In the genomic region with DNA sequence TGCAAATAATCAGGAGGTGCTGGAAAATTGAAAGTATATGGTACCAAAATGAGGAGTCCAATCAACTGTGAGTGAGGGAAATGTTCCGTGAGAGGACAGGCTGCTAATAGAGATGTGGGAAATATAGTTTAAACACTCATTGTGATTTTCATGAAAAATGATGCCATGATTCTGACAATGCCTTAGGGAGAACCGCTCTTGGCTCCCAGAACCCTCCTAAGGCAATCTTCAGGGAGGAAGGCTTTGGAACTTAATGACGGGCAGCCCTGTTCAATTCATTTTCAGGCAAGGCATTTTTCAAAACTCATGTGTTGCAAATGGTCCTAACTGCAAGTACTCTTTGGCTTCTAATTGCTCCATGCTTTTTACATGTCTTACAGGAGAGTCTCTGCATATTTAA, we compare ENCODE assay signal across 18 mouse cellular contexts.
DNase-seq lines count a peak whose midpoint lies in the region; ATAC-seq and TF ChIP-seq lines count a peak whose summit lies in the region.
"Had no signal": no experiment of that assay in that cellular context is flagged by ENCODE, and none has a peak within 500 bp of the region (broad histone marks: within the 10 kb centered on the region; RNA-seq: fewer than 3 reads in every experiment).

No protein-coding gene starts in this region.

- WGBS in hindbrain, embryonic 12.5 days: 54% methylated on average over 3 of the region's 3 CpGs
- WGBS in hindbrain, postnatal 0 days: 40% methylated on average over 3 of the region's 3 CpGs
- WGBS in midbrain, embryonic 14.5 days: 41% methylated on average over 3 of the region's 3 CpGs
- 61% methylated on average over 3 of the region's 3 CpGs for WGBS in midbrain, postnatal 0 days
- 30% methylated on average over 3 of the region's 3 CpGs for WGBS in forebrain, embryonic 15.5 days
- WGBS in lung, adult 2 months: 83% methylated on average over 3 of the region's 3 CpGs

- peak; percentile 55; the same call in 1 of the 2 replicates for ATAC-seq in hindbrain, embryonic 12.5 days (ENCODE audit: low FRiP score)
- ATAC-seq in hindbrain, postnatal 0 days: no peak
- no peak for ATAC-seq in midbrain, embryonic 14.5 days (ENCODE audit: low FRiP score, low TSS enrichment)
- no peak for ATAC-seq in midbrain, postnatal 0 days (ENCODE audit: low FRiP score)
- peak; percentile 32; the same call in 1 of the 2 replicates for ATAC-seq in forebrain, embryonic 15.5 days (replicated peaks)
- ATAC-seq: inflammation-experienced regulatory T-cells, adult 6 months had no signal

- no peak for TF ChIP-seq CTCF in hindbrain, postnatal 0 days (IDR thresholded peaks at IDR 0.05; ENCODE audit: low read depth)
- no peak for TF ChIP-seq CTCF in midbrain, postnatal 0 days (IDR thresholded peaks at IDR 0.05)
- no peak for TF ChIP-seq CTCF in lung, adult 2 months (IDR thresholded peaks at IDR 0.05; ENCODE audit: insufficient read depth, low read length)

- DNase-seq in hindbrain, postnatal 0 days (ENCODE audit: low spot score): no peak
- peak; percentile 31 for DNase-seq in midbrain, embryonic 14.5 days
- DNase-seq in midbrain, postnatal 0 days (ENCODE audit: low spot score): no peak
- no peak for DNase-seq in lung, adult 2 months
- DNase-seq in ovary, postnatal 14 days (ENCODE audit: low spot score): no peak
- DNase-seq: adrenal gland, adult 8-10 months; gastrocnemius, postnatal 14 days; heart, adult 18-20 months; kidney, adult 18-20 months; kidney, postnatal 4 days; liver, embryonic 13.5 days; lung, embryonic 14.5 days; thymus, postnatal 25 days had no signal

- H3K27me3 ChIP-seq in hindbrain, embryonic 12.5 days: no peaks in the 10 kb centered on the region
- no peaks in the 10 kb centered on the region for H3K27me3 ChIP-seq in hindbrain, postnatal 0 days (ENCODE audit: insufficient read depth, low read length)
- H3K27me3 ChIP-seq in midbrain, embryonic 14.5 days (ENCODE audit: control insufficient read depth, insufficient read depth, low read length): no peaks in the 10 kb centered on the region
- no peaks in the 10 kb centered on the region for H3K27me3 ChIP-seq in midbrain, postnatal 0 days (ENCODE audit: insufficient read depth, low read length)
- no peaks in the 10 kb centered on the region for H3K27me3 ChIP-seq in forebrain, embryonic 15.5 days
- H3K27me3 ChIP-seq: embryonic facial prominence, embryonic 15.5 days; liver, embryonic 13.5 days; stomach, embryonic 15.5 days had no signal

- no peak overlapping the region for H3K27ac ChIP-seq in hindbrain, embryonic 12.5 days
- H3K27ac ChIP-seq in hindbrain, postnatal 0 days: no peak overlapping the region
- H3K27ac ChIP-seq in midbrain, embryonic 14.5 days (replicated peaks; ENCODE audit: low read depth, low read length): no peak overlapping the region; the same call in 1 of the 2 replicates
- no peak overlapping the region for H3K27ac ChIP-seq in midbrain, postnatal 0 days (ENCODE audit: low read depth, low read length)
- peak overlapping the region; percentile 59 for H3K27ac ChIP-seq in forebrain, embryonic 15.5 days (replicated peaks)
- H3K27ac ChIP-seq: embryonic facial prominence, embryonic 15.5 days; liver, embryonic 13.5 days; stomach, embryonic 15.5 days had no signal

- 0 out of 2 replicates have a peak, but pooled peaks cover 3% of the 10 kb centered on the region for H3K4me1 ChIP-seq in hindbrain, embryonic 12.5 days
- H3K4me1 ChIP-seq in hindbrain, postnatal 0 days (ENCODE audit: insufficient read depth, low read length): no peaks in the 10 kb centered on the region
- H3K4me1 ChIP-seq in midbrain, embryonic 14.5 days (ENCODE audit: control insufficient read depth, insufficient read depth, low read length): peaks cover 4% of the 10 kb centered on the region; the same call in 1 of the 2 replicates
- H3K4me1 ChIP-seq in midbrain, postnatal 0 days (ENCODE audit: insufficient read depth, low read length): no peaks in the 10 kb centered on the region
- H3K4me1 ChIP-seq in forebrain, embryonic 15.5 days: peaks cover 12% of the 10 kb centered on the region
- no peaks in the 10 kb centered on the region for H3K4me1 ChIP-seq in lung, adult 2 months (ENCODE audit: control insufficient read depth, insufficient read depth, low read length)
- H3K4me1 ChIP-seq: embryonic facial prominence, embryonic 15.5 days; liver, embryonic 13.5 days; stomach, embryonic 15.5 days had no signal

- no peak overlapping the region for H3K4me3 ChIP-seq in hindbrain, embryonic 12.5 days
- no peak overlapping the region for H3K4me3 ChIP-seq in hindbrain, postnatal 0 days (ENCODE audit: low read length)
- H3K4me3 ChIP-seq in midbrain, embryonic 14.5 days (replicated peaks; ENCODE audit: low read depth, low read length): no peak overlapping the region
- no peak overlapping the region for H3K4me3 ChIP-seq in midbrain, postnatal 0 days (ENCODE audit: low read depth, low read length)
- no peak overlapping the region for H3K4me3 ChIP-seq in forebrain, embryonic 15.5 days
- H3K4me3 ChIP-seq in lung, adult 2 months (replicated peaks; ENCODE audit: extremely low read depth, low read depth, low read length): no peak overlapping the region
- H3K4me3 ChIP-seq: embryonic facial prominence, embryonic 15.5 days; liver, embryonic 13.5 days; stomach, embryonic 15.5 days had no signal

- no peaks in the 10 kb centered on the region for H3K36me3 ChIP-seq in hindbrain, embryonic 12.5 days
- H3K36me3 ChIP-seq in hindbrain, postnatal 0 days (ENCODE audit: insufficient read depth, low read length): no peaks in the 10 kb centered on the region
- no peaks in the 10 kb centered on the region for H3K36me3 ChIP-seq in midbrain, embryonic 14.5 days (ENCODE audit: control insufficient read depth, insufficient read depth, low read length)
- no peaks in the 10 kb centered on the region for H3K36me3 ChIP-seq in midbrain, postnatal 0 days (ENCODE audit: insufficient read depth, low read length)
- no peaks in the 10 kb centered on the region for H3K36me3 ChIP-seq in forebrain, embryonic 15.5 days
- H3K36me3 ChIP-seq: embryonic facial prominence, embryonic 15.5 days; liver, embryonic 13.5 days; stomach, embryonic 15.5 days had no signal

- H3K9ac ChIP-seq in hindbrain, embryonic 12.5 days: no peak overlapping the region
- no peak overlapping the region for H3K9ac ChIP-seq in hindbrain, postnatal 0 days (replicated peaks; ENCODE audit: low read length)
- H3K9ac ChIP-seq in midbrain, embryonic 14.5 days (replicated peaks; ENCODE audit: low read length): no peak overlapping the region
- H3K9ac ChIP-seq in midbrain, postnatal 0 days (replicated peaks; ENCODE audit: low read length, poor library complexity, severe bottlenecking): no peak overlapping the region
- no peak overlapping the region for H3K9ac ChIP-seq in forebrain, embryonic 15.5 days (replicated peaks)
- H3K9ac ChIP-seq: embryonic facial prominence, embryonic 15.5 days; liver, embryonic 13.5 days; lung, embryonic 14.5 days; stomach, embryonic 15.5 days had no signal

- no peaks in the 10 kb centered on the region for H3K9me3 ChIP-seq in hindbrain, embryonic 12.5 days (replicated peaks)
- H3K9me3 ChIP-seq in hindbrain, postnatal 0 days (ENCODE audit: low read length): no peaks in the 10 kb centered on the region
- 0 out of 2 replicates have a peak, but pooled peaks cover 2% of the 10 kb centered on the region for H3K9me3 ChIP-seq in midbrain, embryonic 14.5 days (ENCODE audit: control insufficient read depth, low read length)
- H3K9me3 ChIP-seq in midbrain, postnatal 0 days (ENCODE audit: low read length): no peaks in the 10 kb centered on the region
- H3K9me3 ChIP-seq in forebrain, embryonic 15.5 days: no peaks in the 10 kb centered on the region
- H3K9me3 ChIP-seq: embryonic facial prominence, embryonic 15.5 days; stomach, embryonic 15.5 days had no signal

- no peak overlapping the region for H3K4me2 ChIP-seq in hindbrain, embryonic 12.5 days (replicated peaks)
- H3K4me2 ChIP-seq in hindbrain, postnatal 0 days (ENCODE audit: low read depth, low read length): no peak overlapping the region
- H3K4me2 ChIP-seq in midbrain, embryonic 14.5 days (ENCODE audit: low read length): no peak overlapping the region
- H3K4me2 ChIP-seq in midbrain, postnatal 0 days (ENCODE audit: low read depth, low read length, poor library complexity, severe bottlenecking): no peak overlapping the region
- no peak overlapping the region for H3K4me2 ChIP-seq in forebrain, embryonic 15.5 days (replicated peaks)
- H3K4me2 ChIP-seq: embryonic facial prominence, embryonic 15.5 days; liver, embryonic 13.5 days; lung, embryonic 14.5 days; stomach, embryonic 15.5 days had no signal

- TF ChIP-seq POLR2A in lung, adult 2 months (IDR thresholded peaks at IDR 0.05; ENCODE audit: borderline replicate concordance, extremely low read depth, low read depth, low read length): no peak

Comparison
In these comparisons a context has a peak if more than half of its experiments do, and no peak if none do; other contexts are left out.
1. ATAC-seq: peak in hindbrain, embryonic 12.5 days (single experiment) and forebrain, embryonic 15.5 days (single experiment); none in hindbrain, postnatal 0 days (single experiment), midbrain, embryonic 14.5 days (single experiment) and midbrain, postnatal 0 days (single experiment).